Mouse (Mus musculus) spleen, postnatal 10 days (tissue): Measurements from ENCODE around the gene Foxp1.

Experiments used
- DNase-seq, 2 experiments: peaks; one replicate each; pipeline ENCODE4 v3.0.0; 2021 to 2022; ENCODE audit warnings: low spot score in 2 of 2

The Foxp1 gene

DNA sequence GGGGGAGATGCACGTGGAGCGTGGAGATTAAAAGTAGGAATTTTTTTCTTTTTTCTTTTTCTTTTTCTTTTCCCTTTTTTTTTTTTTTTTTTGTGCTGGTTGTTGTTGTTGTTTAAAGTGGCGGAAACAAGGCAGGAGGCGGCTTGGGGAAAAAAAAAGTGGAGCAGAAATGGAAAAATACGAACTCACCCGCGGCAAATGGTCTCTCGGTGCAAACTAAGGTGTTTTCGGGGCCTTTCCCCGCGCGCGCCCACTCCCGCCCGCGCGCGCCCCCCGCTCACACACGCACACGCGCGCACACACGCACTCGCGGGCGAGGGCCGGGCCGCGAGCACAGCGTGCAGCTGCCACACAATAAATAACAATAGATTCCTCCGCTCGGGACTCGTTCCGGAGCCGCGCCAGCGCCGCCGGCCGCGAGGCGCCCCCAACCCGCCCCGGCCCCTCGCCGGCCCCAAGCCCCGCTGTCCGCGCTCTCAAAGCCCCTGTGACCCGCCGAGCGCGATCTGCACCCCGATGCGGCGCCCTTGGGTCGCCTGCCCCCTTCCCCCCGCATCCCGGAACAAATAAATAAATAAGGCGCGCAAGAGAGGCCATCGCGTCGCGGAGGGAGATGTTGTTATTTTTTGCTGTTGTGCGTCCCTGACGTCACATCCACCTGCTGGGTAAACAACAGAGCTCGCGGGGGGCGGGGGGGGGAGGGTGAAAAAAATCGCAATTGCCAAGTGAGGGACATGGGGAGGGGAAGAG is at the start of gene Foxp1:
Foxp1 (minus strand) TSS at position 363 of the 750 bp plus-strand sequence.
- DNase-seq, result peak; percentile 58 to 77

DNA sequence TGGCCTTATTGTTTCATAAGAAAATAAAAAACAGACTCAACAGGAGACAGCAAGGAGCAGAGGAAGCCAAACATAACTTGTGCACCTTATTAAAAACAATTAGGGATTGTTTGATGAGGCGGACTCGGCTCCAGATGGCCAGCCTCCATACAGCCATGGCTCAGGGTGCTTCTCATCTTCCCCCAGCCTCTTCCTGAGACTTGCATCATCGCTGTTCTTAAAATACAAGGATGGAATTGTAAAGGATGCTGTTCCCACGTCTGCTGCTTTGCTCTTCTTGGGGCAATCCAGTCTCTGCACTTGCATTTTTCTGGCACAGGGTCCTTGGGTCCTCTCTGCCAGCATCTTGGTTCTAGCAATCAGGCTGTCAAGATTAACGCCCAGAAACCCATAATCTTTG is 49.5 kb upstream of the Foxp1 start:
- DNase-seq, result no peak

DNA sequence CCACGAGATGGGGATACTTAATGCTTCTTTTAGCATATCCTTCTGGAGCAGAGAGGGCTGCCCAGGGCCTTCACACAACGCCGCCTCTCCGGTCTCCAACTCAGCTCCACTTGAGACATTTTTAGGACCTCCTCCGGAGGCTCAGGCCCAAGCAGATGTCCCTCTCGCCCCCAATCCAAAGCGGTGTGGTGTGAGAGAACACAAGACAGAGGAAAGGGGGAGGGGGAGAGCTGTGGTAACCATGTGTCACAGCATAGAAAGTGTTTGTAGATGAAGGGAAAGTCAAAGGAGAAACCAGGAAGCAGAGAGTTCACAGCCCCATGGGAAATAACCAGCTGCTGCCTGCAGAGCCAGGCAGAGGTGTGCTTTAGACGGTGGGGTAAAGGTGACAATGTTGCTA is 44.4 kb upstream of the Foxp1 start:
- no peak for DNase-seq

DNA sequence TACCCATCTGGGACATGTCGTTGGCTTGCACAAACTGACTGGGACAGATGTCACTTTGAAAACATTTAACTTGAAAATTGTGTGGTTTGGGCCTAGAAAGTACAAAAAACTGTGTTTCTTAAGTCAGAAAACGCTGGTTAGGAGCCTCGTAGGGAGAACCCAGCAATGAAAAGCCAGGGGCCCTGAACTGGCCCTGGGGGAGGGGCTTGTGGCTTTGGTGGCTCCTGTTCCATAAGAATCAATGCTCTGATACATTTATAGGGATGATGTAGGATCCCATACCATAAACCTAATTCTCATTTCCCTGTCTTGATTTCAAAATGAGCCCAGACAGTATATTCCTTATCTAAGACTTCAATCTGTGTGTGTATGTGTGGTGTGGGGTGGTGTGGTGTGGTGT is 42.2 kb upstream of the Foxp1 start:
- no peak for DNase-seq

DNA sequence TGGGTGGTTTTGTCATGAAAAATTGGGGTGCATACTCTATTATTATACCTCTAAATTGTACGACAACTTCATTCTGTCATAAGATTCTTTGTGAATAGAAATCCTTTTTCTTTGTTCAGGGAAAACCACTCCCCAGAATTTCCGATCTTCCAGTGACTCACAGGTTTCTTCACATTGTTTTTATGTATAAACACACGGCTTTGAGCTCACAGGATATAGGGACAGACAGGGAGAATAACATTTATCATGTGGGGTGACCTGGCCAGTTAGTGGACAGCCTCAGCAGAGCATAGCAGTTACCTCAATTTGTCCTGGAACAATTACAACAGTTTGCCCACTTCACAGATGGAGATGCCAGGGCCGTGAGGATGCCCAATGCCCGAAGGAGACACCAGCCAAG is 34.4 kb upstream of the Foxp1 start:
- no peak for DNase-seq

DNA sequence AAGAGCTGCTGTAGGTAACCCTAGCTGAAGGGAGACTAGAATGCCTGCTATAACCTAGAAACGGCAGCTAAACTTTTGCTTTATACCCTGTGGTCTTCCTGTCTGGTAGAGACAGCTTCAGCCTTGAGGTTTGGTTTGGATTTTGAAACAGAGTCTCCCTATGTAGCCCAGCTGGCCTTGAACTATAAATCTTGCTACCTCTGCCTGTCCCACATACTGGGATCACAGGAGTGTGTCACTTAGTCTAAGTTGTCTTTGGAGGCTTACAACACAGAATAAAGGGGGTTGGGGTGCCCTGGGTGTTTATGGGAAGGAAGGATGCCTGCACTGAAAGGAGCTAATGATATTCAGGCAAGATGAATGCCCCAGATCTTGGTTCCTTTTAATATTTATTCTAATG is 30.3 kb upstream of the Foxp1 start:
- DNase-seq, result no peak

DNA sequence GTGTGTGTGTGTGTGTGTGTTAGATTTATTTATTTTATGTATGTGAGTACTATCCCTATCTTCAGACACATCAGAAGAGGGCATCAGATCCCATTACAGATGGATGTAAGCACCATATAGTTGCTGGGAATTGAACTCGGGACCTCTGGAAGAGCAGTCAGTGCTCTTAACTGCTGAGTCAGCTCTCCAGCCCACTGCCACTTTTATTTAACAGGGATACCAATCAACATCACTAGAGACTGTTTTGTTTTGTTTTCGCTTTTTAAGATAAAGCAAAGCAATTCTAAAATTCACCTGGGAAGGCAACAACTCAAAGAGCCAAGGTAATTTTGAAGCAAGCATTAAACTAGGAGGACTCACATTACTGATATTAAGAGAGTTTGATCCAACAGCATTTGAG is 23.9 kb upstream of the Foxp1 start:
- DNase-seq, result no peak

DNA sequence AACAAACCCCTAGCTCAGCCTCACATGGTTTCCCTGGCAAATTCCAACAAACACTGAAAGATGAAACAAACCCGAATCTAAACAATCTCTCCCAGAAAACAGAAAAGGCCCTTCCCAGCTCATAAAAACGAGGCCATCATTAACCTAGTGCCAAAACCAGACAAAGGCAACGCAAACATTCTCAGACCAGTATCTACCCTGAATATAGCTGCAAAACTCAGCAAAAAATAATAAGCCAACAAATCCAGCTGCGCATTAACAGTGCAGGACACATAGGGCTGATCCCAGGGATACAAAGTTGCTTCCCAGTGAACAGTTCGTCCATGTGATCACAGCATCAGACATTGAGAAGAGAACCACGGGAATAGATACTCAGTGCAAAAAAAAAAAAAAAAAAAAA is 22.9 kb upstream of the Foxp1 start:
- no peak for DNase-seq

DNA sequence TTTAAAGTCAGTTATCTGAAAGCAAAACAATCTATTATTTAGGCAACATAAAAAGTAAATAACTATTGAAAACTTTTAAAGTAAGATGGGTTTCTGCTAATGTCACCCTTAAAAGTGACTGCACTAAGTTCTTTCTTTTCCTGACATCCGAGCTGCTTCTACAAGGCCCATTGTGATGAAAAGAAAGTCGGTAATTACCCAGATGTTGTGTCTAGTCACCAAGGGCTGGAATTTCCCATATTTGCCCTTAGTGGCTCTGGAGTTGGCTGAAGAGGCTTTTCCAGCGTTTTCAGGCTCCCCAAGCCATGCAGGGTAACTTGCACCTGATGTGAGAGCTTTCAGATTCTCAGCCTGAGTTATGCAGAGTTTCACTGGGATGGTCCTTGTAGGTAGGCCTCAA is 18.6 kb upstream of the Foxp1 start:
- DNase-seq, result no peak

DNA sequence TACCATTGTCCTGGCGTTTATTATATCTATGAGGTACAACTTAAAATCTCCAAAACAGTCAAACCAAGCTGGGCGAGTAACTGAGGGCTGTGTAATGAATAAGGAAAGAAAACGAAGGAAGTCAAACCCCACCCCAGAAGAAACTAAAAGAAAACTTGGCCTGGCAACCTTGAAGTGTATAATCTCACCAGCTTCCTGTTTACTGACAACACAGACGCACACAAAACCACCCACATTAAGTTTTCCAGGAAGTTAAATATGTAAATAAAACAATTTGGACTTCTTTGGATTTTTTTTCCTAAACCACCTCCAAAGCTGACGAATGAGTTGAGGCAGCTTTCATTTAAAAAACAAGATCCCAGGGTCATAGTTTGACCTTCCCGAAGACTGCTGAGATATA is 18.1 kb upstream of the Foxp1 start:
- DNase-seq, result no peak

DNA sequence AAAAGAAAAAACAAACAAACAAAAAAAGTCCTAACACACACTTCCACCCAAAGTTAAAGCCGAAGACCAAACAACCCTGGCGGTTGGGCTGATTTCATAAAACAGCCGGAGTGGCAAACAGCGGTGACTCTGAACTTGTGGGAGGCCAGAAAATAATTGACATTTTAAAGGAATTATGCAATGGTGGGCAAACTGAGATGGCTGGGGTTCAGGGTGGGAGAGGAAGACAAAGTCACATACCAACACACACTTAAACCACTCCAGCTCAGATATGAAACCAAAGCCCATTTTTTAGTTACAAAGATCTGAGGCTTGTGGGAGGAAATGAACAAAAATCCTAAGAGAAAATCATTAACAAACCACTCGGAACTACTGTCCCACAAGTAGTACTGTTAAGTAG is 17.6 kb upstream of the Foxp1 start:
- no peak for DNase-seq

DNA sequence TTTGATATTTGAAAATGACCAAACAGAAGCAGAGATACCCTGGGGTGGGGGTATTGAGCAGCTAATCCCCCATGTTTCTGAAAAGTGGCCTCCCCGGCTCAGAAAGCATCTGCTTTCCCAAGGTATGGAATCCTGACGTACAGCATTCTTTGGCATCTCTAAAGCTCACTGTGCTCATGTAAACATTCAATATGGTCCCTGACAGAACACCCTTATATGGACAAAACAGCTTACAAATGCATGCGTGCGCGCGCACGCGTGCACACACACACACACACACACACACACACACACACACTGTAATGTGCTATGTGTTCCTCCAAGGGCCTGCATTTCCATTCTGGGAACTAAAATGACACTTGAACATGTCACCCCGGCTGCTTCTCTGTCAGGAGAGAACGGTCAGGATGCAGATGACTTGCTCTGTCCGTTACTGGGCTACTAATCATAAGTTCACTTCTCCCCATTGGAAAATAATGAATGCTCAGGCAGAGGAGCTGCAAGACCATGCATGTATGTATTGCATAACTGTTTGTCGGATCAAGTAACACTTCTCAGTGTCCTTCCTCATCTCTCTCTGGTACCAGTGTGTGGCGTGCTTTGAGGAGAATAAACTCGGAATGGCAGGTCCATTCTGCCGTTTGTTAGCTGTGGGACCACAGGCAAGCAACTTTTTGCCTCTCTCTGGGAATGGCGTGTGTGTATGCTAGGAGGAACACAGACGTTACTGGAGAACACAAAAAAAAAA is 15.8 kb upstream of the Foxp1 start:
- no peak for DNase-seq

DNA sequence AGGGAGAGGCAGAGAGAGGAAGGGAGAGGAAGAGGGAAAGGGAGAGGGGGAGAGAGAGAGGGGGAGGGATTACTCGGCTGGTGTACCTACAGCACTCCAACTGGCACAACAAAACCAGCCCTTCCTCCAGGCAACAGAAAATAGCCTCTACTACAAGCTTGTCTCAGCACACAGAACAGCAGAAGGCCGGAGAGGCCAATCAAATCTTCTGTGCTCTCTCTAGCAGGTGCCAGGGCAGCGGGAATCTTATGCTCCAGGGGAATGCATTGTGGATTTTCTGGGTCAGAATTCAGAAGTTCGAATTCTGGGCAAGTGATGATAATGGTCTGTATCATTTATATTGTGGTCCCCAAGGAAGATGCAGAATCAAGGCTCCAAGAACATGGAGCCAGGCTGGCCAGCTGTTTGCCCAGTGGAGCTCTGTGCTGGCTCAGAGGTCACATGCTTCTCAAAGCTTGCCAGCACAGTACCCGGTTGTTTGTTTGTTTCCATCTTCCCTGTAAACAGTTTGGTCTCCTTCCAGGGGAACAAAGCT is 11.8 kb upstream of the Foxp1 start:
- DNase-seq, result no peak

DNA sequence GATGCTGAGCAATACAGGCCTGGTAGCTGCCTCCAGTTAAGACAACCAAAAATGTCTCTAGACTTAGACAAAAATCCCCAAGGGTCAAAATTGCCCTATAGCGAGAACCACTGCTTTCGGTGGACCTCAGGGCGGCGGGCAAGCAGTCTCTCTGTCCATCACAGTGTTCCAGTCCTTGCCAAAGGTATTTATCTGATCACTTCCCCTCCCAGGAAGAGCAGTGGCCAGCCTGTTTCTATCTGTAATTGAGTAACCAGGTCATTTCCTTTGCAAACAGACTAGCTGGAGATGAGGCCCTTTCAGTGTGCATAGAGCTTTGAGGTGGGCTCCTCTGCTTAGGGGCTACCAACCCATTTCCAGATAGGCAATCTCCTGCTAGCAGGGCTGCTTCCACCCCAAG is 9.9 kb upstream of the Foxp1 start:
- DNase-seq, result no peak

DNA sequence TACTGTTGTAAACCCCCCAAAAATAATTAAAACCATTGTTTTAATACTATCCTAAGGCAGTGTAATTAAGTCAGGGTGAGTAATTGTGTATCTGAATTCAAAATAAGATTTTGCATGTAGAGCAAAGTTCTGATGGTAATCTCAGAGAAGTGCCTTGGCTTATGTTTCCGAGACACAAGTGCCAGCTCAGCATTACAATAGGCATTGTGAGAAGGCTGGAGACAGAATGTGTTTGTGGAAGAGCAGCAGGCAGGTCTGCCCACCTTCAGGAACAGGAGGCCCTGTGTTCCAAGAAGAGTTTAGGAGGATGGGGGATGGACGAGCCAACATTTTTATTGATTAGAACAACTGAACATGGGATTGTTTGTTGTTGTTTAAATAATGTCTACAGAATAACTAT is 6.5 kb upstream of the Foxp1 start:
- DNase-seq, result no peak

DNA sequence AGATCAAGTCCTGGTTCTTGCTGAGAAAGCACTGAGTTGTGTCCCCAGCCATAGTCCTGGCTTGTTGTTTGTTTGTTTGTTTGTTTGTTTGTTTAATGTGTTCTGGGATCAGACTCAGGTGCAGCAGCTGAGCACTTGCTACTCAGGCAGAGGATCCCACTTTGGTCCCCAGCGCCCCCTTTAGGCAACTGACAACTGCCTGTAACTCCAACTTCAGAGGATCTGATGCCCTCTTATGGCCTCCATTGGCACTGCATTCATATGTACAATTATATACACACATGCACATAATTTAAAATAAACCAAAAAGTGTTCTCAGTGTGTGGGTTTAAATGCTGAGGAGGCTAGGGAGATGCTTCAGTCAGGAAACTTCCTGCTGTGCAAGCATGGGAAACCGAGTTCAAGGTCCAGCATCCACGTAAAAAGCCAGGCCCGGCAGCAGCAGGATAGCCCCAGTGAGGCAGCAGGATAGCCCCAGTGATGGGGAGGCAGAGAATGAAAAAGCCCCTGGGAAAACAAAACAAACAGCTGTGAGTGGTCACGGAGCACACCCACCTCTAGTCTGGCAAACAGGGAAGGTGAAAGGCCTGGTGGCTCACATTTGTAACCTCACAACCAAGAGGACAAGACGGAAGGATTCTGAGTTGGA is 5.1 kb upstream of the Foxp1 start:
- peak in 1 of 2 experiments; percentile 28 for DNase-seq

DNA sequence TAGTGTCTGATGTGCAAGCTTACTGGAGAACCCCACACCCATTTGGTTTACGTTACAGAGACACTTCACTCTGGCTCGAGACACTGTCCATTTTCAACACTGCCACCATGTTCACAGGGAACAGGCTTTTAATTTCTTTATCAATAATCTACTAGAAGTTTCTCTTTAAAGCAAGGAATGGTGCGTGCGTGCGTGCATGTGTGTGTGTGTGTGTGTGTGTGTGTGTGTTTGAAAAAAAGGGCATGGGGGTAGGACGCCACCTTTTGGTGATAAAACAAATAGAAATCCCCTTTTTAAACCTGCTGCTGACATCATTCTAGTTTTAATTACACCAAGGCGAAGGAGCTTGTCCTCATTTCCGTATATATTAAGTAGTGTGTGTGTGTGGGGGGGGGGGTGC is 2.8 kb upstream of the Foxp1 start:
- DNase-seq, result peak in 1 of 2 experiments; percentile 40

DNA sequence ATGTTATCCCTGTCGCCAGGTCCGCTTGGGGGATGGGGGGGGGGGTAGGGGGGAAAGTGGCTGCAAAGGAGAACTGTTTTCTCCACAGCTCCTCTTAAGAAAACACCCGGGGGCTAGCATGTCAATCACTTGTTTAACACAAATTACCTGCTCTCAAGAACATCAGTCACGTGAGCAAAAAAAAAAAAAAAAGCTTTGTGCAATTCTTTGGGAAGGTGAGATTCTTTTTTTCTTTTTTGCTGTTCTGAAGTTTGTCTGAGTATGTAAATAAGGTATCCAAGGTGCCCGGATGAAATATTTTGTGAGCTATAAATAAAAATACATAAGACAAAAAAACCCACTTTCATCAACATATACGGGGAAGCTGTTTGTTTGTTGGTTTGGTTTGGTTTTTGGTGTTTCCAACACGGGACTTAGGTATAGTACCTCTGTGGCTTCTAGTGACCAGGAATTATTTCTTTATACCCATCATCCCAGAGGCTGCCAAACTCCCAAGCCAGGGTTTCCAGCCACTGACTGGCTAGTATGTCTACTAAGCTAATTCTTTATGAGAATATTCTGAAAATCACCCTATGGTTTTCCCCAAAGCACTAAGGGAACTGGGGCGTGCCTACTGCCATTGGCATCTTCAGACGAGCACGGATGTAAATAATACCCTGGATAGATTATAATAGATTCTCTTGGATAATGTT is 1.3 kb upstream of the Foxp1 start:
- DNase-seq, result no peak

DNA sequence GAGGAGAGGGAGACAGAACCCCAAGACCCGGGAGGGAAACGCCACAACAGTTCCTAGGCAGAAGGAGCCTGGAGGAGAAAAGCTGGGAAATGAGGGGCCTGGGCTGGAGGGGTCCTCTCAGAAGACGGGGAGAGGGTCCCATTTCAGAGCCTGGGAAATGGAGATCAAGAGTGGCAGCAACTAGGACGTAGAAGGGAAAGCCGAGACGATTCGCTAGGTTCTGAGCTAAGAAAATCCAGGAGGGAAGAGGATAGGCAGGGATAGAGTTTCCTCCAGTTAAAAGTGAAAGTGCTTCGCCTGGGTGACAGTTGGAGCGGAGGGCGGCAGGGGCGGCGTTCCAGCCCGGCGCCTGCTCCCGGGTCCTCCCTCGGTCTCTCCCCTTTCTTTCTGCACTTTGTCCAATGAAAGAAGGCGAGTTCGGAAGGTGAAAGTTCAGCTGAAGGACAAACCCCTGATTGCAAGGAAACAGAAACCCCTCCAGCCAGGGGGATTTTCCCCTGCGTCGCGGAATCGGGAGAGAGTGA is 650 bp upstream of the Foxp1 start:
- peak; percentile 62 to 63 for DNase-seq

DNA sequence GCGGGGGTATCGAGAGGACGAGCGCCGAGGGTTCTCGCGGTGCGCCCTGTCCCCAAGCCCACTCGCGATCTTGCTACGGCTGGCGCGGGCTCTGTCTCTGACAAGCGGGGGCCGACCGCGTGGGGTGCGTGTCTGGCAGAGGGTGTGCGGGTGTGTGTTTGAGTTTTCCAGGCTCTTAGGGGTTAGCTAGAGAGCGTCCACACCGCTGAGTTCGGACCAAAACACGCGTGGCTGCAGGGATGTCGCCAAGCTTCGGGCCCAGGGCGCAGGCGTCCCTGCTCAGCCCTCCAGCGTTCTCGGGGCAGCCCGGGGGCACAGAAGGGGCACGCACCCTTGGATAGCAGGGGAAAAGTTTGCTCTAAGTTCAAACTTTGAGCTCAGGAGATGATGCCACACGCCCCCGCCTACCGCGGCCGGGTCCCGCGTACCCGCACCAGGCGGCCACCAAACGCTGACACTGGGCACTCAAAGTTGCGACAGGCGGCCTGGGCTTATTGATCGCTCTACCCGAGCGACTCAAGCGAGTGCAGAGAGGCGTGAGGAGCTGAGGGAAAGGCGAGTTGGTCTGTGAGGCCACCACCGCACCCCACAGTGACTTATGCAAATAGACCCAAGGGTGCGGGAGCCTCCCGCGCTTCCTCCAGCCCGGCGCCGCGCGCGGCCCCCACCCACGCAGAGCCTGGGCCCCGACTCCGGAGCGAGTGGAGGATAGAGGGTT is 721 bp downstream of the Foxp1 start:
- peak; percentile 63 to 64 for DNase-seq

DNA sequence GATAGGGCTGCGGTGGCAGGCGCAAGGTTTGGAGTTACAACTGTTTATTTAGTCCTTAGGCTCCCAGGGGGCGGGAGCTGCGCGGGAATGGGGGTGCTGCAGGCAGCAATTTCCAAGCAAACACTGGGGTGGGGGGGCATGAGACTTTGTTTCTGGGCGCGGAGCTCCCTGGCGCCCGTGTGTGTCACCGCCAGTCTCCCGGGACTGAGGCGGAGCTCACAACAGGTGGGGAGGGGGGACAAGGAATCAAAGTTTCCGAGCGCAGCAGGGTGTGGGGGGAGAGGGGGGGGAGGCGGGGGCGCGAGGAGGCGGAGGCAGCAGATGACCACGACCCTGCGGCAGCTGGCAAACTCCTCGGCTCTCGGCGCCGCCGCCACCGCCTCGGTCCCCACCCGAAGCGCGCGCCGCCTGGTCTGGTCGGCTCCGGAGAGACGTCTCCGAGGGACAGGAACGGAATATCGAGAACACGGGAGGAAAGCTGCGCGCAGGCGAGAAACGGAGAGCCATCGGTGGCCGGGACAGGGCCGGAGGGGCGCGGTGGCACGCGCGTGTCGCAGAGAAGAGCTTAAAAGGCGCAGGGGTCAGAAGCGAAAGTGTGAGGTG is 1.4 kb downstream of the Foxp1 start:
- peak; percentile 51 to 62 for DNase-seq
